Mouse (Mus musculus) kidney, postnatal 0 days (tissue): ENCODE measurements around the gene Chst5. TPM values are rescaled to one million over a fixed set of nuclear protein-coding genes. Genes with fewer than 3 reads are reported as not detected.
A peak's percentile ranks its signal among the peaks of the same experiment; 100 is the strongest.

Source experiments
- ATAC-seq: fragments of 200-750 bp; cut with Nextera tagmentation; replicated peaks from 2 replicates; pipeline ENCODE4 v1.8.0; 2017; ENCODE audit warnings: low read depth, moderate number of reproducible peaks, moderate TSS enrichment, moderate library complexity; ENCODE audit not compliant: low FRiP score
- DNase-seq: peaks from one replicate; pipeline ENCODE4 v3.0.0-alpha.2; 2016; ENCODE audit warnings: low spot score
- H3K27ac ChIP-seq: fragments of 300-500 bp; sonication (generic); 2 replicates; pipeline ENCODE4 v1.5.1; 2014; ENCODE audit warnings: mild to moderate bottlenecking
- H3K27me3 ChIP-seq: fragments of 300-500 bp; sonication (generic); 2 replicates; pipeline ENCODE4 v1.6.1; 2014; ENCODE audit warnings: low read length, mixed read lengths; ENCODE audit not compliant: insufficient read depth
- H3K36me3 ChIP-seq: fragments of 300-500 bp; sonication (generic); 2 replicates; pipeline ENCODE4 v1.6.1; 2014; ENCODE audit warnings: low read length, mixed read lengths; ENCODE audit not compliant: insufficient read depth
- H3K4me1 ChIP-seq: fragments of 300-500 bp; sonication (generic); replicated peaks from 2 replicates; pipeline ENCODE4 v1.6.1; 2014; ENCODE audit warnings: antibody characterized with exemption, low read length, mixed read lengths; ENCODE audit not compliant: insufficient read depth
- H3K4me2 ChIP-seq: fragments of 300-500 bp; sonication (generic); 2 replicates; pipeline ENCODE4 v1.6.1; 2014; ENCODE audit warnings: mild to moderate bottlenecking, low read length, moderate library complexity, mixed read lengths
- H3K4me3 ChIP-seq: fragments of 300-500 bp; sonication (generic); replicated peaks from 2 replicates; pipeline ENCODE4 v1.5.1; 2014; ENCODE audit warnings: low read depth, low read length
- H3K9ac ChIP-seq: fragments of 300-500 bp; sonication (generic); 2 replicates; pipeline ENCODE4 v1.6.1; 2014; ENCODE audit warnings: low read depth, low read length
- H3K9me3 ChIP-seq: fragments of 300-500 bp; sonication (generic); replicated peaks from 2 replicates; pipeline ENCODE4 v1.6.1; 2016; ENCODE audit warnings: low read length, inconsistent platforms, mixed read lengths
- CTCF ChIP-seq: IDR thresholded peaks from 2 replicates; pipeline ENCODE4 v1.5.1; 2016; ENCODE audit warnings: antibody characterized with exemption, low read depth, mild to moderate bottlenecking, moderate library complexity
- WGBS: fragments of 180-500 bp; shearing (Covaris S2); extraction: QIAGEN DNeasy Blood & Tissue Kit; methylation state at CpG from one replicate; pipeline ENCODE4 v1.1.7; 2014; 5-methylcytosine and 5-hydroxymethylcytosine counted together
- polyA plus RNA-seq: library from polyadenylated mRNA; unstranded; fragments of >200 nt; fragmentation: Nextera tagmentation; extraction: Ambion mirVana; gene quantifications from 2 replicates; pipeline ENCODE4 v1.2.1, GENCODE M21; 2015

The Chst5 gene
- polyA plus RNA-seq, 1 experiment from 2014 or later = 0.58 TPM

DNA sequence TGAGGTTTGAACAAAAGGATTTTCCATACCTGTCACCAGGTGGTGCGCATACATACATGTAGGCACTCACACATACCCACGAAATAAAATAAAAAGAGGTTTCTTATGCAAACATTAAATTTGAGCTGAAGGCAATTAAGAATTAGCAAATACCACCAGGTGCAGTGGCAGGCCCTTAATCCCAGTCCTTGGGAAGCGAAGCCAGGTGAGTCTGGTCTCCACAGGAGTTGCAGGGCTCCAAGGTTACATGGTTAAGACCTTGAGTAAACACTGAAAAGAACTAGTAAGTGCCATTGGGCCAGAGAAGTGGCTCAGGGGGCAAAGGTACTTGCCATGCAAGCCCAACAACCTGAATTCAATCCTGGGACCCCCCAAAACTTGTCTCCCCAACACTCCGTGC, 26.6 kb downstream of the Chst5 start:
- no peak for DNase-seq
- Histone ChIP-seq H3K4me1 (0 out of 2 replicates have a peak, but pooled peaks cover 7% of the 10 kb centered on the region), H3K27me3 (no peaks in the 10 kb centered on the region), H3K4me3 (no peak overlapping the region), H3K36me3 (no peaks in the 10 kb centered on the region), H3K4me2 (no peak overlapping the region), H3K27ac (no peak overlapping the region), H3K9ac (no peak overlapping the region), H3K9me3 (no peaks in the 10 kb centered on the region)
- TF ChIP-seq CTCF = no peak
- ATAC-seq = no peak
- 92% methylated on average over 4 of the region's 4 CpGs for WGBS

DNA sequence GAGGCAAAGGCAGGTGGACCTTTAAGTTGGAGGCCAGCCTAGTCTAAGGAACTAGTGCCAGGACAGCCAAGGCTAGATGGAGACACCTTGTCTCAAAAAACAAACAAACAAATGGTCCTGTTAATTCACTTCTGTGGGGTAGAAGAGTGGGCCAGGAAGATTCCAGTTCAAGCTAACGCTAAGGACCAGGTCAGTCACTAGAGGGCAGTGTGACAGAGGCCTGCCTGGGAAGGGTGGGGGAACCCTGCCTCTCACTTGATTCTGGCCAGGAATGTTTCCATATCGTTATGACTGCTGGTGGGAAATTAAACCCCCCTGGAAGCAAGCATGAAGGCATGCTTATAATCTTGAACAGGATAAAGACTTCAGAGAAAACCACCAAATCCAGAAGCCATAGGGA, 28.7 kb downstream of the Chst5 start:
- H3K4me2 ChIP-seq = no peak overlapping the region
- no peaks in the 10 kb centered on the region for H3K9me3 ChIP-seq
- no peak for ATAC-seq
- no peaks in the 10 kb centered on the region for H3K4me1 ChIP-seq
- H3K27ac ChIP-seq = no peak overlapping the region
- peak; percentile 88 for TF ChIP-seq CTCF
- no peak overlapping the region for H3K9ac ChIP-seq
- H3K4me3 ChIP-seq = no peak overlapping the region
- no peaks in the 10 kb centered on the region for H3K27me3 ChIP-seq
- peak; percentile 77 for DNase-seq
- WGBS = 0% methylated on average over 2 of the region's 2 CpGs
- no peaks in the 10 kb centered on the region for H3K36me3 ChIP-seq

DNA sequence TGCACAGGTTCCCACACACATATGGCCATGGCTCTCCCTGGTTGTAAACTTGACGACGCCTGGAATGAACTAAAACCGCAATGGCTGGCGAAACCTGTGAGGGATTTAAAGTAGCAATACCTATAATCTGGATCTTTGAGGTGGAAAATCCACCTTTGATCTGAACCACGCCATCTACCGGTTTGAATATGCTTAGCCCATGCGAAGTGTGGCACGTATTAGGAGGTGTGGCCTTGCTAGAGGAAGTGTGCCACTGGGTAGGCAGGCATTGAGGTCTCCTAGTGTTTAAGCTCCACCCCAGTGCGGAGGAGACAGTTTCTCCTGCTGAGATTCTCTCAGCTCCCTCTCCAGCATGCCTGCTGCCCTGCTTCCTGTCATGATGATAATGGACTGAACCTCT, 32.5 kb downstream of the Chst5 start:
- TF ChIP-seq CTCF = no peak
- H3K27me3 ChIP-seq = no peaks in the 10 kb centered on the region
- no peak overlapping the region for H3K4me3 ChIP-seq
- no peak overlapping the region for H3K4me2 ChIP-seq
- no peak overlapping the region for H3K27ac ChIP-seq
- H3K9ac ChIP-seq = no peak overlapping the region
- no peaks in the 10 kb centered on the region for H3K36me3 ChIP-seq
- 0 out of 2 replicates have a peak, but pooled peaks cover 3% of the 10 kb centered on the region for H3K4me1 ChIP-seq
- DNase-seq = no peak
- no peaks in the 10 kb centered on the region for H3K9me3 ChIP-seq
- 69% methylated on average over 9 of the region's 9 CpGs for WGBS
- ATAC-seq = no peak

DNA sequence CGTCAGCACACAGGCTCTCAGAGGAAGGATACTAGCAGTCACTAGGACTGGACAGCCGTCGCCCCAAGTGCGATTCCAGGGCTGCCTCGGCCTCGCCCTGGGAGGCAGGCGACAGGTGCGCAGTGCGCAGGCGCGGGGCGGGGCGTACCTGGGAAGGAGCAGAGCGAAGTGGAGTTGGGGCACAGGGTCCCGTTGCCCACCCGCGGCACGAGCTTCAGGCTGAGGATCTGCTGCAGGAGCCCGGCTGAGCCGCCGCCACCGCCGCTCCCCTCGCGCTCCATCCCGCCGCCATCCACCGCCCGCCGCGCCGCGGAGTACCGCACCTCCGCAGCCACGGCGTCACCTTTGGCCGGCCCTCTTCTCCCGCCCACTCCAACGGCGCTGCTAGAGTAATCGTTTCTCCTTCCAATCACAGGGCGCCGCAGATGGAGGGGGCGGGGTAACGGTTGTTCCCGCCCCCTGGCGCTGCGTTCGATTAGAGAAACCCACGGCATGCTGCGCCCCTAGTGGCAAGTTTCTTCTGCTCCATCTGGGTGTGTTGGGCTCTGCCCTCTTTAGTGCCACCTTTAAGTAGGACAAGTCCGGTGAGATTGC, 33.8 kb downstream of the Chst5 start, which contains the start of gene Tmem170:
Tmem170 (minus strand) TSS at position 396 of the 594 bp plus-strand sequence.
- Histone ChIP-seq H3K4me1 (0 out of 2 replicates have a peak, but pooled peaks cover 3% of the 10 kb centered on the region), H3K27ac (peak within 1 kb of the TSS; percentile 85), H3K4me3 (peak within 1 kb of the TSS; percentile 82), H3K36me3 (no peaks in the 10 kb centered on the region), H3K9me3 (no peaks in the 10 kb centered on the region), H3K9ac (peak within 1 kb of the TSS; percentile 75), H3K27me3 (no peaks in the 10 kb centered on the region), H3K4me2 (peak within 1 kb of the TSS; percentile 84)
- TF ChIP-seq CTCF = peak; percentile 98
- under 1% methylated on average over 41 of the region's 53 CpGs for WGBS
- ATAC-seq (peak; percentile 98), DNase-seq (peak; percentile 99)

DNA sequence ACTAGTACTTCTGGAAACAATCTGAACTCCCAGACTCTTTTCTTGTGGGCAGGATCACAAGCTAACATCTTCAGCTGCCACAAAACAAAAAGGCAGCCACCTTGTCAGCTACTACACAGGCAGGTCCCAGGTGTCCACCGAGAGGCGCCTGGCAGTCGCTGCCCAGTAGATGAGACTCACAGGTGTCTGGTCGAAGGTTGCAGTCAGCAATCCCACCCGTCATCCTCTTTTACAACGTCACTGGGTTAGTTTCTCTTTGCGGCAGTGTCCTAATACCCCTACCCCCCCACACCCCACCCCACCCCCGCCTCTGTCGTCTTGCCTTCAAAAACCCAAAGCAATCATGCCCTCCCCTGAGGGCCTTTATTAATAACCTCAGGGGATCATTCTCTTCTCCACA, 34.5 kb downstream of the Chst5 start:
- Histone ChIP-seq H3K9ac (peak overlapping the region; percentile 75), H3K4me1 (0 out of 2 replicates have a peak, but pooled peaks cover 3% of the 10 kb centered on the region), H3K27ac (peak overlapping the region; percentile 85), H3K4me2 (peak overlapping the region; percentile 84), H3K9me3 (no peaks in the 10 kb centered on the region), H3K36me3 (no peaks in the 10 kb centered on the region), H3K4me3 (peak overlapping the region; percentile 82), H3K27me3 (no peaks in the 10 kb centered on the region)
- DNase-seq (no peak), ATAC-seq (no peak)
- TF ChIP-seq CTCF = no peak
- WGBS = 5% methylated on average over 9 of the region's 9 CpGs

DNA sequence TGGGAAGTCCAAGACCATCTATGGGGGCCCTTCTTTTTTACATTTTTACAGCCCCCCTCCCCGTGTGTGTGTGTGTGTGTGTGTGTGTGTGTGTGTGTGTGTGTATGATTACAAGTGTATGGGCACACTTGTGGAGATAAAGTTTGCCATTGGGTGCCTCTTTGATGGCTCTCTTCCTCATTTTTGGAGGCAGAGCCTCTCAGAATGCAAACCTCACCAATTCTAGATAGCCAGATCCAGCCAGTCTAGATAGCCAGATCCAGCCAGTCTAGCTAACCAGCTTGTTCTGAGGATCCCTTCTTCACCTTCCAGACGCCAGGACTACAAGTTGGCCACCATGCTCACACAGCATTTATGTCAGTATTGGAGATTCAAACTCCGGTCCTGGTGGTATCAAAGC, 39.0 kb downstream of the Chst5 start:
- WGBS = 92% methylated on average over 3 of the region's 3 CpGs
- Histone ChIP-seq H3K4me3 (no peak overlapping the region), H3K4me2 (no peak overlapping the region), H3K36me3 (no peaks in the 10 kb centered on the region), H3K4me1 (0 out of 2 replicates have a peak, but pooled peaks cover 3% of the 10 kb centered on the region), H3K9ac (no peak overlapping the region), H3K27me3 (no peaks in the 10 kb centered on the region), H3K9me3 (no peaks in the 10 kb centered on the region), H3K27ac (no peak overlapping the region)
- ATAC-seq (no peak), DNase-seq (no peak)
- TF ChIP-seq CTCF = no peak

DNA sequence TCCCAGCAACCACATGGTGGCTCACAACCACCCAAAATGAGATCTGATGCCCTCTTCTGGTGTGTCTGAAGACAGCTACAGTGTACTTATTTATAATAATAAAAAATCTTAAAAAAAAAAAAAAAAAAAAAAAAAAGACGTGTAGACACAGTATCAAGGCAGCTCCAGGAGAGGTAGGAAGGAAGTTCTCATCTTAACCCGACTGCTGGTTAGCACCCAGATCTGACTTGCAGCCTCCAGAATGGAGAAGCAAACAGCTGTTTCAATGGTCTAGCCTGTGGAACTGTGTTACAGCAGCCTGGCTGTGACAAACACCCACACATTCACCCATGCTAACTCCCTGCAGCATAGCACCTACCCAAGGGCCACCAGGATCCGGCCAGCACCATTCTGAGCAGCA, 39.9 kb downstream of the Chst5 start:
- DNase-seq (no peak), ATAC-seq (no peak)
- H3K4me2 ChIP-seq = no peak overlapping the region
- WGBS = 81% methylated on average over 3 of the region's 3 CpGs
- H3K36me3 ChIP-seq = no peaks in the 10 kb centered on the region
- TF ChIP-seq CTCF = no peak
- no peak overlapping the region for H3K4me3 ChIP-seq
- H3K27ac ChIP-seq = no peak overlapping the region
- H3K4me1 ChIP-seq = 0 out of 2 replicates have a peak, but pooled peaks cover 2% of the 10 kb centered on the region
- no peak overlapping the region for H3K9ac ChIP-seq
- H3K9me3 ChIP-seq = no peaks in the 10 kb centered on the region
- no peaks in the 10 kb centered on the region for H3K27me3 ChIP-seq
